Mouse (Mus musculus): ENCODE results near the gene Otud7b.

Otud7b gene

GRCm38 (mm10) chr3:96132478-96132877 is 28.2 kb downstream of the Otud7b start:
- TF ChIP-seq NANOG (IDR thresholded peaks at IDR 0.05; ENCODE audit: borderline replicate concordance, low read length) (no peak), CTCF (conservative IDR thresholded peaks at IDR 0.05; ENCODE audit: low read length) (no peak), POU5F1 (IDR thresholded peaks at IDR 0.05; ENCODE audit: borderline replicate concordance, low read length) (no peak)
- Histone ChIP-seq H3K27me3 (ENCODE audit: insufficient read depth, low read length) (no peaks in the 10 kb centered on the region), H3K9me3 (ENCODE audit: low read length) (no peaks in the 10 kb centered on the region), H3K36me3 (ENCODE audit: insufficient read depth, low read length) (peaks cover 10% of the 10 kb centered on the region; the same call in 1 of the 2 replicates), H3K4me1 (replicated peaks; ENCODE audit: low read depth, low read length) (peaks cover 8% of the 10 kb centered on the region), H3K4me3 (replicated peaks; ENCODE audit: low read length) (no peak overlapping the region)

DNA sequence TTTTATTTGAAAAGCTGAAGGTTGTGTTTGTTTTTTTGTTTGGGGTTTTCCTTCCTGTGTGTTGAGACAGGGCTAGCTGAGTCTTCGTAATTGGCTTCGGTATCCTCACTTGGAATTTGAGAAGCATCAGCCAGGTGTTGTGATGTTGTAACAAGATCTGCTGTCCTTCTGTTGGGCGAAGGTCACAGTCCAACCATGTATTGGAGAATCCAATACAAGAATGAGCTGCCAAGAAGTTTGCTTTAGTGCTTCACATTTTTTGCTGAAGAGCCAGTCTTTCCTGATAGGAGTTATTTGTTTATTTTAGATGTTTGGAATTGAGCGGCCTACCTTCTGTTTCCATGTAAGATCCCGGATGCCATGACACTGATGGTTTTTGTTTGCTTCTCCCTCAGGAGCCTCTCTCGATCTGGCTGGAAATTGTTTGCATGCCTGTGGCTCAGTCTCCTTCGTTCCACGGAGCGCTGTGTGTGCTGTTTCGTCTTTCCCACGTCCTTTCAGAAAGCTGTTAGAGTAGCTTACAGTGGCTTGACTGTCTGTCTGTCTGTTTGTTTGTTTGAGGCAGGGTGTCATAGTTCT is 29.1 kb downstream of the Otud7b start:
- no peak overlapping the region for H3K4me3 ChIP-seq (replicated peaks; ENCODE audit: low read length)
- TF ChIP-seq CTCF (conservative IDR thresholded peaks at IDR 0.05; ENCODE audit: low read length) (no peak), NANOG (IDR thresholded peaks at IDR 0.05; ENCODE audit: borderline replicate concordance, low read length) (no peak), POU5F1 (IDR thresholded peaks at IDR 0.05; ENCODE audit: borderline replicate concordance, low read length) (no peak)
- no peaks in the 10 kb centered on the region for H3K9me3 ChIP-seq (ENCODE audit: low read length)
- H3K4me1 ChIP-seq (replicated peaks; ENCODE audit: low read depth, low read length) = peaks cover 8% of the 10 kb centered on the region
- H3K36me3 ChIP-seq (ENCODE audit: insufficient read depth, low read length) = peaks cover 10% of the 10 kb centered on the region; the same call in 1 of the 2 replicates
- H3K27me3 ChIP-seq (ENCODE audit: insufficient read depth, low read length) = no peaks in the 10 kb centered on the region

- peaks cover 10% of the 10 kb centered on the region; the same call in 1 of the 2 replicates for H3K36me3 ChIP-seq (ENCODE audit: insufficient read depth, low read length)
- H3K27me3 ChIP-seq (ENCODE audit: insufficient read depth, low read length) = no peaks in the 10 kb centered on the region
- no peaks in the 10 kb centered on the region for H3K9me3 ChIP-seq (ENCODE audit: low read length)
- H3K4me1 ChIP-seq (replicated peaks; ENCODE audit: low read depth, low read length) = peaks cover 8% of the 10 kb centered on the region
- no peak overlapping the region for H3K4me3 ChIP-seq (replicated peaks; ENCODE audit: low read length)
- TF ChIP-seq NANOG (IDR thresholded peaks at IDR 0.05; ENCODE audit: borderline replicate concordance, low read length) (no peak), POU5F1 (IDR thresholded peaks at IDR 0.05; ENCODE audit: borderline replicate concordance, low read length) (no peak), CTCF (conservative IDR thresholded peaks at IDR 0.05; ENCODE audit: low read length) (no peak)
These were observed 30.7 kb downstream of the Otud7b start for GRCm38 (mm10) chr3:96135011-96135410.

GRCm38 (mm10) chr3:96147950-96148349 is 43.6 kb downstream of the Otud7b start:
- no peak overlapping the region for H3K4me3 ChIP-seq (replicated peaks; ENCODE audit: low read length)
- no peaks in the 10 kb centered on the region for H3K4me1 ChIP-seq (replicated peaks; ENCODE audit: low read depth, low read length)
- TF ChIP-seq POU5F1 (IDR thresholded peaks at IDR 0.05; ENCODE audit: borderline replicate concordance, low read length) = no peak
- TF ChIP-seq NANOG (IDR thresholded peaks at IDR 0.05; ENCODE audit: borderline replicate concordance, low read length) = no peak
- peak; percentile 82 for TF ChIP-seq CTCF (conservative IDR thresholded peaks at IDR 0.05; ENCODE audit: low read length)
- no peaks in the 10 kb centered on the region for H3K9me3 ChIP-seq (ENCODE audit: low read length)
- peaks cover 47% of the 10 kb centered on the region for H3K36me3 ChIP-seq (ENCODE audit: insufficient read depth, low read length)
- no peaks in the 10 kb centered on the region for H3K27me3 ChIP-seq (ENCODE audit: insufficient read depth, low read length)

- TF ChIP-seq CTCF (conservative IDR thresholded peaks at IDR 0.05; ENCODE audit: low read length) = no peak
- TF ChIP-seq NANOG (IDR thresholded peaks at IDR 0.05; ENCODE audit: borderline replicate concordance, low read length) = no peak
- TF ChIP-seq POU5F1 (IDR thresholded peaks at IDR 0.05; ENCODE audit: borderline replicate concordance, low read length) = no peak
- peaks cover 23% of the 10 kb centered on the region for H3K4me1 ChIP-seq (replicated peaks; ENCODE audit: low read depth, low read length)
- H3K9me3 ChIP-seq (ENCODE audit: low read length) = no peaks in the 10 kb centered on the region
- H3K4me3 ChIP-seq (replicated peaks; ENCODE audit: low read length) = no peak overlapping the region
- peaks cover 56% of the 10 kb centered on the region for H3K36me3 ChIP-seq (ENCODE audit: insufficient read depth, low read length)
- no peaks in the 10 kb centered on the region for H3K27me3 ChIP-seq (ENCODE audit: insufficient read depth, low read length)
These were observed 47.5 kb downstream of the Otud7b start for GRCm38 (mm10) chr3:96151836-96152235.

DNA sequence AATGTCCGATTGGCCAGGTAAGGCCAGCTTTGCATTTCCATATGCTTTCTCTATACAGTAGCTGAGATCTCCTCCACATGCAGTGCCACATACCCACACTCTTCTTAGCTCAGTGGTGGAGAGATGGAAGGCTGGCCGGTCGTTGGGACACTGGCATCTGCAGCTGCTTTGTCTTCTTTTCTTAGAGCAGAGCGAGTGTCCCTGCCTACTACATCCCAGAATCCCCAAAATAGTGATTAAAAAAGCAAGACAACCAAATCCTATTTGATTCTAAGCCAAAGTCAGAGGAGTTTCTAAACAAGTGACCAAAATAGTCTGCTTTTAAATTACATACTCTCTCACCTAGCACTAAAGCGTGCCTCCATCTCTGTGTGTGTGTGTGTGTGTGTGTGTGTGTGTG is 48.3 kb downstream of the Otud7b start:
- Histone ChIP-seq H3K4me1 (replicated peaks; ENCODE audit: low read depth, low read length) (peaks cover 30% of the 10 kb centered on the region), H3K9me3 (ENCODE audit: low read length) (no peaks in the 10 kb centered on the region), H3K27me3 (ENCODE audit: insufficient read depth, low read length) (no peaks in the 10 kb centered on the region), H3K4me3 (replicated peaks; ENCODE audit: low read length) (no peak overlapping the region), H3K36me3 (ENCODE audit: insufficient read depth, low read length) (peaks cover 52% of the 10 kb centered on the region)
- no peak for TF ChIP-seq NANOG (IDR thresholded peaks at IDR 0.05; ENCODE audit: borderline replicate concordance, low read length)
- TF ChIP-seq POU5F1 (IDR thresholded peaks at IDR 0.05; ENCODE audit: borderline replicate concordance, low read length) = no peak
- no peak for TF ChIP-seq CTCF (conservative IDR thresholded peaks at IDR 0.05; ENCODE audit: low read length)

DNA sequence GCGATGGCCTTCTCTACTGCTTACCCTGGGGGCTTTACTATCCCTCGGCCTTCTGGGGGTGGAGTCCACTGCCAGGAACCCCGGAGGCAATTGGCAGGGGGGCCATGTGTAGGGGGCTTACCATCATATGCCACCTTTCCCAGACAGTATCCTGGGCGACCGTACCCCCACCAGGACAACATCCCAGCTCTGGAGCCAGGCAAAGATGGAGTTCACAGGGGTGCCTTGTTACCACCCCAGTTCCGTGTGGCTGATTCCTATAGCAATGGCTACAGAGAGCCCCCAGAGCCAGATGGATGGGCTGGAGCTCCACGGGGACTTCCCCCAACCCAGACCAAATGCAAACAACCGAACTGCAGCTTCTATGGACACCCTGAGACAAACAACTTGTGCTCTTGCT is 51.2 kb downstream of the Otud7b start:
- Histone ChIP-seq H3K27me3 (ENCODE audit: insufficient read depth, low read length) (no peaks in the 10 kb centered on the region), H3K9me3 (ENCODE audit: low read length) (no peaks in the 10 kb centered on the region)
- TF ChIP-seq POU5F1 (IDR thresholded peaks at IDR 0.05; ENCODE audit: borderline replicate concordance, low read length) = no peak
- TF ChIP-seq CTCF (conservative IDR thresholded peaks at IDR 0.05; ENCODE audit: low read length) = no peak
- TF ChIP-seq NANOG (IDR thresholded peaks at IDR 0.05; ENCODE audit: borderline replicate concordance, low read length) = no peak

GRCm38 (mm10) chr3:96159820-96160219 is 55.5 kb downstream of the Otud7b start:
- no peak overlapping the region for H3K4me3 ChIP-seq (replicated peaks; ENCODE audit: low read length)
- TF ChIP-seq POU5F1 (IDR thresholded peaks at IDR 0.05; ENCODE audit: borderline replicate concordance, low read length) (no peak), CTCF (conservative IDR thresholded peaks at IDR 0.05; ENCODE audit: low read length) (no peak), NANOG (IDR thresholded peaks at IDR 0.05; ENCODE audit: borderline replicate concordance, low read length) (no peak)
- peaks cover 8% of the 10 kb centered on the region for H3K36me3 ChIP-seq (ENCODE audit: insufficient read depth, low read length)
- no peaks in the 10 kb centered on the region for H3K9me3 ChIP-seq (ENCODE audit: low read length)
- peaks cover 34% of the 10 kb centered on the region for H3K27me3 ChIP-seq (ENCODE audit: insufficient read depth, low read length)
- peaks cover 80% of the 10 kb centered on the region for H3K4me1 ChIP-seq (replicated peaks; ENCODE audit: low read depth, low read length)

More for the DNA sequence above, 51.2 kb downstream of the Otud7b start:
- peaks cover 59% of the 10 kb centered on the region for H3K4me1 ChIP-seq (replicated peaks; ENCODE audit: low read depth, low read length)
- H3K4me3 ChIP-seq (replicated peaks; ENCODE audit: low read length) = no peak overlapping the region; the same call in 1 of the 2 replicates
- H3K36me3 ChIP-seq (ENCODE audit: insufficient read depth, low read length) = peaks cover 51% of the 10 kb centered on the region

All from E14TG2a.4 (cell line).